In genomic region chr4:133028193-133028592, GRCm38 (mm10) we compare ENCODE assay signal across 21 mouse cellular contexts. TPM values are rescaled to one million over a fixed set of nuclear protein-coding genes. Genes with fewer than 3 reads are reported as not detected.
DNase-seq lines count a peak whose midpoint lies in the region; ATAC-seq and TF ChIP-seq lines count a peak whose summit lies in the region.
"Had no signal": no experiment of that assay in that cellular context is flagged by ENCODE, and none has a peak within 500 bp of the region (broad histone marks: within the 10 kb centered on the region; RNA-seq: fewer than 3 reads in every experiment).

No protein-coding gene starts in this region.

- peaks cover 43 to 65% of the 10 kb centered on the region in 2 experiments for H3K4me1 ChIP-seq in heart, embryonic 14.5 days (ENCODE audit: control insufficient read depth in 2 of 2, insufficient read depth in 2 of 2, low read length in 2 of 2)
- H3K4me1 ChIP-seq in ES-E14 (ENCODE audit: control insufficient read depth in 2 of 2, insufficient read depth in 2 of 2, low read length in 2 of 2, poor library complexity in 1 of 2), result peaks cover 24 to 78% of the 10 kb centered on the region in 2 experiments
- peaks cover 5% of the 10 kb centered on the region for H3K4me1 ChIP-seq in liver, embryonic 16.5 days (ENCODE audit: control insufficient read depth, low read depth, low read length)
- peaks cover 63% of the 10 kb centered on the region for H3K4me1 ChIP-seq in hindbrain, embryonic 13.5 days (replicated peaks)

- in situ Hi-C loops in ES-E14 (cut with MboI; ENCODE audit: low sequenced_read_pairs in 2 of 2, unreplicated experiment in 2 of 2), result no loop called here

- intact Hi-C loops in heart, postnatal 36 days (cut with DNase I), result no loop called here

- H3K9me3 ChIP-seq in heart, embryonic 14.5 days (ENCODE audit: control insufficient read depth, low read length), result no peaks in the 10 kb centered on the region
- H3K9me3 ChIP-seq in ES-E14 (ENCODE audit: control insufficient read depth, insufficient read depth, low read depth, low read length), result no peaks in the 10 kb centered on the region
- no peaks in the 10 kb centered on the region for H3K9me3 ChIP-seq in liver, embryonic 16.5 days (replicated peaks; ENCODE audit: control insufficient read depth, low read length)
- H3K9me3 ChIP-seq in hindbrain, embryonic 13.5 days, result no peaks in the 10 kb centered on the region
- H3K9me3 ChIP-seq: embryonic facial prominence, embryonic 12.5 days; forebrain, embryonic 15.5 days; limb, embryonic 13.5 days had no signal

- H3K36me3 ChIP-seq in heart, embryonic 14.5 days (ENCODE audit: control insufficient read depth, insufficient read depth, low read length), result peaks cover 21% of the 10 kb centered on the region
- H3K36me3 ChIP-seq in ES-E14 (ENCODE audit: control insufficient read depth, insufficient read depth, low read length, poor library complexity, severe bottlenecking), result peaks cover 10% of the 10 kb centered on the region
- no peaks in the 10 kb centered on the region for H3K36me3 ChIP-seq in liver, embryonic 16.5 days (ENCODE audit: control insufficient read depth, insufficient read depth)
- peaks cover 9% of the 10 kb centered on the region for H3K36me3 ChIP-seq in hindbrain, embryonic 13.5 days
- H3K36me3 ChIP-seq: forebrain, embryonic 15.5 days had no signal

- H3K27ac ChIP-seq in heart, embryonic 14.5 days (replicated peaks in 1 of 2; ENCODE audit: control insufficient read depth in 1 of 2, insufficient read depth in 1 of 2, low read depth in 2 of 2, low read length in 2 of 2), result 0 out of 4 replicates have a peak overlapping the region, but pooled peaks of 1 of the 2 experiments have one; percentile 11
- H3K27ac ChIP-seq in ES-E14 (ENCODE audit: insufficient read depth, low read depth, low read length, poor library complexity, severe bottlenecking), result peak overlapping the region; percentile 33; the same call in 1 of the 2 replicates
- H3K27ac ChIP-seq in liver, embryonic 16.5 days (ENCODE audit: low read length), result no peak overlapping the region
- no peak overlapping the region for H3K27ac ChIP-seq in hindbrain, embryonic 13.5 days
- H3K27ac ChIP-seq: embryonic facial prominence, embryonic 12.5 days; forebrain, embryonic 15.5 days; hindbrain, postnatal 0 days; limb, embryonic 13.5 days had no signal

- WGBS in heart, embryonic 14.5 days, result 67% methylated on average over 6 of the region's 6 CpGs
- 44% methylated on average over 6 of the region's 6 CpGs for WGBS in liver, embryonic 16.5 days (ENCODE audit: insufficient replicate concordance)
- WGBS in hindbrain, embryonic 13.5 days, result 93% methylated on average over 6 of the region's 6 CpGs

- H3K27me3 ChIP-seq in heart, embryonic 14.5 days (ENCODE audit: control insufficient read depth, insufficient read depth, low read length), result no peaks in the 10 kb centered on the region
- H3K27me3 ChIP-seq in liver, embryonic 16.5 days (ENCODE audit: control insufficient read depth, insufficient read depth, low read depth, low read length), result no peaks in the 10 kb centered on the region
- H3K27me3 ChIP-seq in hindbrain, embryonic 13.5 days, result no peaks in the 10 kb centered on the region
- H3K27me3 ChIP-seq: embryonic facial prominence, embryonic 12.5 days; forebrain, embryonic 15.5 days; limb, embryonic 13.5 days had no signal

- no peak for ATAC-seq in heart, embryonic 14.5 days (ENCODE audit: insufficient number of reproducible peaks, insufficient read depth, low FRiP score, low read depth)
- peak; percentile 36 for ATAC-seq in liver, embryonic 16.5 days (ENCODE audit: low read depth)
- no peak for ATAC-seq in hindbrain, embryonic 13.5 days (ENCODE audit: low FRiP score)
- ATAC-seq: activated CD4-positive, CD25-positive, alpha-beta regulatory T cell, adult 4 months; CD4-positive, CD25-positive, alpha-beta regulatory T cell, adult 4 months; forebrain, embryonic 15.5 days; hindbrain, postnatal 0 days had no signal

- peak; percentile 73 to 88 for DNase-seq in adrenal gland, adult (ENCODE audit: inconsistent age in 2 of 2, low spot score in 1 of 2)
- DNase-seq in adrenal gland, adult 18-20 months (ENCODE audit: low spot score in 2 of 2), result no peak
- DNase-seq in heart, postnatal 36 days, result no peak
- no peak for DNase-seq in ES-E14 (ENCODE audit: low read depth, low spot score)
- no peak for DNase-seq in cerebellum, postnatal 14 days
- DNase-seq: cerebellum, adult 8-10 months; heart, adult 18-20 months; kidney, adult 8-10 months; midbrain, embryonic 14.5 days; right cerebral cortex, adult 18-20 months had no signal

- H3K4me3 ChIP-seq in heart, embryonic 14.5 days (ENCODE audit: control insufficient read depth in 1 of 2, insufficient read depth in 1 of 2, low read depth in 1 of 2, low read length in 2 of 2), result no peak overlapping the region
- H3K4me3 ChIP-seq in ES-E14 (ENCODE audit: insufficient read depth in 1 of 2, low read depth in 1 of 2, low read length in 2 of 2, poor library complexity in 1 of 2, severe bottlenecking in 1 of 2), result 0 out of 4 replicates have a peak overlapping the region, but pooled peaks of 1 of the 2 experiments have one; percentile 13
- H3K4me3 ChIP-seq in liver, embryonic 16.5 days (ENCODE audit: low read depth, low read length), result no peak overlapping the region
- no peak overlapping the region for H3K4me3 ChIP-seq in hindbrain, embryonic 13.5 days
- H3K4me3 ChIP-seq: embryonic facial prominence, embryonic 12.5 days; forebrain, embryonic 15.5 days; limb, embryonic 13.5 days had no signal

- H3K9ac ChIP-seq in heart, embryonic 14.5 days (ENCODE audit: low read length), result 0 out of 2 replicates have a peak overlapping the region, but pooled peaks have one; percentile 9
- no peak overlapping the region for H3K9ac ChIP-seq in ES-E14 (ENCODE audit: insufficient read depth, low read depth, low read length, poor library complexity, severe bottlenecking)
- H3K9ac ChIP-seq in liver, embryonic 16.5 days (ENCODE audit: low read depth, low read length), result no peak overlapping the region
- H3K9ac ChIP-seq in hindbrain, embryonic 13.5 days, result no peak overlapping the region
- H3K9ac ChIP-seq: embryonic facial prominence, embryonic 12.5 days; forebrain, embryonic 15.5 days; limb, embryonic 13.5 days had no signal

- no peak overlapping the region for H3K4me2 ChIP-seq in heart, embryonic 14.5 days (ENCODE audit: low read length)
- no peak overlapping the region for H3K4me2 ChIP-seq in liver, embryonic 16.5 days (ENCODE audit: low read depth, low read length)
- no peak overlapping the region for H3K4me2 ChIP-seq in hindbrain, embryonic 13.5 days
- H3K4me2 ChIP-seq: embryonic facial prominence, embryonic 12.5 days; forebrain, embryonic 15.5 days; limb, embryonic 13.5 days had no signal

TF ChIP-seq in ES-E14, 5 proteins besides CTCF, POLR2A, EP300 and RAD21:
- TF ChIP-seq CHD2 (IDR thresholded peaks at IDR 0.05; ENCODE audit: low read depth, low read length), result no peak
- no peak for TF ChIP-seq HCFC1 (IDR thresholded peaks at IDR 0.05; ENCODE audit: borderline replicate concordance, insufficient read depth, low read length)
TF ChIP-seq in ES-E14: peak in this region for 0.

RNA-seq across cellular contexts. Expression of gene Ahdc1, which starts 17.1 kb away (rescaled TPM):
- 10 to 100 TPM; 72.1 to 86.9 TPM for total RNA-seq in adrenal gland, adult 18-20 months (2021)
- 7.1 and 9.0 TPM in 2 replicates for polyA plus RNA-seq in heart, embryonic 14.5 days (2014; fragmentation: Nextera tagmentation; extraction: Ambion mirVana)
- 10 to 100 TPM; 41.9 to 50.8 TPM for total RNA-seq in heart, postnatal 36 days (2021)
- 61.8 and 88.9 TPM in 2 replicates for total RNA-seq in ES-E14 (2012; rRNA removed)
- polyA plus RNA-seq in liver, embryonic 16.5 days (2015; fragmentation: Nextera tagmentation; extraction: Ambion mirVana), result 0.70 and 1.6 TPM in 2 replicates
- 11.0 and 12.5 TPM in 2 replicates for polyA plus RNA-seq in hindbrain, embryonic 13.5 days (2015; fragmentation: Nextera tagmentation; extraction: Ambion mirVana)

RNA-seq across cellular contexts. Expression of gene Fgr, which starts 54.3 kb away (rescaled TPM):
- under 1 TPM; 0.43 to 0.58 TPM for total RNA-seq in adrenal gland, adult 18-20 months (2021)
- polyA plus RNA-seq in heart, embryonic 14.5 days (2014; fragmentation: Nextera tagmentation; extraction: Ambion mirVana), result 0.18 and 0.74 TPM in 2 replicates
- total RNA-seq in heart, postnatal 36 days (2021), result under 1 TPM; 0.31 to 0.60 TPM
- 1.3 and 1.8 TPM in 2 replicates for total RNA-seq in ES-E14 (2012; rRNA removed)
- 2.4 and 3.2 TPM in 2 replicates for polyA plus RNA-seq in liver, embryonic 16.5 days (2015; fragmentation: Nextera tagmentation; extraction: Ambion mirVana)
- polyA plus RNA-seq in hindbrain, embryonic 13.5 days (2015; fragmentation: Nextera tagmentation; extraction: Ambion mirVana), result 0.13 TPM in 1 of 2 replicates, not detected in the other
- total RNA-seq: gastrocnemius, adult 8-10 months; layer of hippocampus, postnatal 14 days had no signal

Comparison
In these comparisons a context has a peak if more than half of its experiments do, and no peak if none do; other contexts are left out.
1. DNase-seq: peak in adrenal gland, adult (2 of 2); none in adrenal gland, adult 18-20 months (0 of 2), heart, postnatal 36 days (0 of 2), ES-E14 (single experiment) and cerebellum, postnatal 14 days (0 of 2).